Mouse (Mus musculus) liver, embryonic 11.5 days (tissue): ENCODE data around the gene Rab37. TPM values are rescaled to one million over a fixed set of nuclear protein-coding genes. Genes with fewer than 3 reads are reported as not detected.

Source experiments
- ATAC-seq: fragments of 200-750 bp; cut with Nextera tagmentation; replicated peaks from 2 replicates; pipeline ENCODE4 v1.8.0; 2017; ENCODE audit warnings: moderate number of reproducible peaks, mild to moderate bottlenecking, moderate TSS enrichment, moderate library complexity; ENCODE audit not compliant: low FRiP score
- DNase-seq: peaks from one replicate; pipeline ENCODE4 v3.0.0-alpha.2; 2017; ENCODE audit warnings: low spot score
- H3K27ac ChIP-seq: fragments of 300-500 bp; sonication (generic); 2 replicates; pipeline ENCODE4 v1.5.1; 2014; ENCODE audit warnings: mild to moderate bottlenecking, low read depth, low read length, control low read depth
- H3K27me3 ChIP-seq: fragments of 300-500 bp; sonication (generic); replicated peaks from 2 replicates; pipeline ENCODE4 v1.6.1; 2014; ENCODE audit warnings: low read length, mixed read lengths; ENCODE audit not compliant: control insufficient read depth, insufficient read depth
- H3K36me3 ChIP-seq: fragments of 300-500 bp; sonication (generic); 2 replicates; pipeline ENCODE4 v1.6.1; 2014; ENCODE audit warnings: mild to moderate bottlenecking, low read length, moderate library complexity, mixed read lengths; ENCODE audit not compliant: control insufficient read depth, insufficient read depth
- H3K4me1 ChIP-seq: fragments of 300-500 bp; sonication (generic); replicated peaks from 2 replicates; pipeline ENCODE4 v1.6.1; 2014; ENCODE audit warnings: low read length, mixed read lengths; ENCODE audit not compliant: control insufficient read depth, insufficient read depth
- H3K4me2 ChIP-seq: fragments of 300-500 bp; sonication (generic); 2 replicates; pipeline ENCODE4 v1.6.1; 2014; ENCODE audit warnings: mild to moderate bottlenecking, control low read depth, moderate library complexity
- H3K4me3 ChIP-seq: fragments of 300-500 bp; sonication (generic); 2 replicates; pipeline ENCODE4 v1.5.1; 2014; ENCODE audit warnings: low read depth, low read length, control low read depth
- H3K9ac ChIP-seq: fragments of 300-500 bp; sonication (generic); 2 replicates; pipeline ENCODE4 v1.6.1; 2014; ENCODE audit warnings: low read depth, low read length, control low read depth
- H3K9me3 ChIP-seq: fragments of 300-500 bp; sonication (generic); 2 replicates; pipeline ENCODE4 v1.6.1; 2016; ENCODE audit warnings: low read length, inconsistent platforms, mixed read lengths; ENCODE audit not compliant: control insufficient read depth
- WGBS: fragments of 180-500 bp; shearing (Covaris S2); extraction: QIAGEN DNeasy Blood & Tissue Kit; methylation state at CpG from one replicate; pipeline ENCODE4 v1.1.7; 2014; 5-methylcytosine and 5-hydroxymethylcytosine counted together
- polyA plus RNA-seq: library from polyadenylated mRNA; unstranded; fragments of >200 nt; fragmentation: Nextera tagmentation; extraction: Ambion mirVana; gene quantifications from 2 replicates; pipeline ENCODE4 v1.2.1, GENCODE M21; 2014

The Rab37 gene
- polyA plus RNA-seq, 1 experiment from 2014 or later, result 6.3 TPM

GRCm38 (mm10) chr11:115106638-115107037 is 15.4 kb downstream of the Rab37 start:
- no peak overlapping the region for H3K4me2 ChIP-seq
- H3K9ac ChIP-seq, result no peak overlapping the region
- 74% methylated on average over 2 of the region's 2 CpGs for WGBS
- DNase-seq (no peak), ATAC-seq (no peak)
- no peaks in the 10 kb centered on the region for H3K9me3 ChIP-seq
- no peaks in the 10 kb centered on the region for H3K4me1 ChIP-seq
- H3K27me3 ChIP-seq, result no peaks in the 10 kb centered on the region
- no peak overlapping the region for H3K4me3 ChIP-seq
- no peaks in the 10 kb centered on the region for H3K36me3 ChIP-seq
- no peak overlapping the region for H3K27ac ChIP-seq

GRCm38 (mm10) chr11:115107403-115107916 is 16.2 kb downstream of the Rab37 start:
- Histone ChIP-seq H3K9ac (no peak overlapping the region), H3K36me3 (no peaks in the 10 kb centered on the region), H3K4me2 (no peak overlapping the region), H3K27ac (no peak overlapping the region), H3K4me3 (no peak overlapping the region), H3K27me3 (no peaks in the 10 kb centered on the region), H3K4me1 (no peaks in the 10 kb centered on the region), H3K9me3 (no peaks in the 10 kb centered on the region)
- WGBS, result 57% methylated on average over 4 of the region's 4 CpGs
- ATAC-seq, result no peak
- DNase-seq, result no peak

- Histone ChIP-seq H3K27ac (no peak overlapping the region), H3K27me3 (no peaks in the 10 kb centered on the region), H3K4me2 (no peak overlapping the region), H3K9me3 (no peaks in the 10 kb centered on the region), H3K9ac (no peak overlapping the region), H3K4me3 (no peak overlapping the region), H3K4me1 (no peaks in the 10 kb centered on the region), H3K36me3 (no peaks in the 10 kb centered on the region)
- no peak for ATAC-seq
- WGBS, result 83% methylated on average over 8 of the region's 8 CpGs
- no peak for DNase-seq
Observed at GRCm38 (mm10) chr11:115108176-115108575, 16.9 kb downstream of the Rab37 start.

- H3K4me2 ChIP-seq, result no peak overlapping the region
- ATAC-seq (no peak), DNase-seq (no peak)
- no peak overlapping the region for H3K4me3 ChIP-seq
- H3K9me3 ChIP-seq, result no peaks in the 10 kb centered on the region
- 60% methylated on average over 5 of the region's 5 CpGs for WGBS
- H3K9ac ChIP-seq, result no peak overlapping the region
- no peaks in the 10 kb centered on the region for H3K36me3 ChIP-seq
- no peaks in the 10 kb centered on the region for H3K27me3 ChIP-seq
- H3K27ac ChIP-seq, result no peak overlapping the region
- H3K4me1 ChIP-seq, result no peaks in the 10 kb centered on the region
Observed at GRCm38 (mm10) chr11:115110271-115110670, 19.0 kb downstream of the Rab37 start.

GRCm38 (mm10) chr11:115112196-115112595 is 21.0 kb downstream of the Rab37 start:
- Histone ChIP-seq H3K27ac (no peak overlapping the region), H3K9me3 (no peaks in the 10 kb centered on the region), H3K36me3 (no peaks in the 10 kb centered on the region), H3K27me3 (no peaks in the 10 kb centered on the region), H3K4me3 (no peak overlapping the region), H3K4me1 (no peaks in the 10 kb centered on the region), H3K9ac (no peak overlapping the region), H3K4me2 (no peak overlapping the region)
- ATAC-seq (no peak), DNase-seq (no peak)
- 38% methylated on average over 3 of the region's 3 CpGs for WGBS

GRCm38 (mm10) chr11:115119409-115119808 is 28.2 kb downstream of the Rab37 start:
- no peak overlapping the region for H3K4me2 ChIP-seq
- ATAC-seq, result no peak
- no peaks in the 10 kb centered on the region for H3K4me1 ChIP-seq
- no peak for DNase-seq
- H3K36me3 ChIP-seq, result no peaks in the 10 kb centered on the region
- no peaks in the 10 kb centered on the region for H3K9me3 ChIP-seq
- WGBS, result 59% methylated on average over 9 of the region's 9 CpGs
- no peak overlapping the region for H3K4me3 ChIP-seq
- H3K9ac ChIP-seq, result no peak overlapping the region
- no peak overlapping the region for H3K27ac ChIP-seq
- H3K27me3 ChIP-seq, result no peaks in the 10 kb centered on the region

GRCm38 (mm10) chr11:115128483-115128882 is 37.3 kb downstream of the Rab37 start:
- H3K4me2 ChIP-seq, result no peak overlapping the region
- H3K4me3 ChIP-seq, result no peak overlapping the region
- H3K27ac ChIP-seq, result no peak overlapping the region
- no peaks in the 10 kb centered on the region for H3K9me3 ChIP-seq
- no peaks in the 10 kb centered on the region for H3K27me3 ChIP-seq
- H3K36me3 ChIP-seq, result no peaks in the 10 kb centered on the region
- DNase-seq (no peak), ATAC-seq (no peak)
- WGBS, result 49% methylated on average over 4 of the region's 4 CpGs
- H3K4me1 ChIP-seq, result no peaks in the 10 kb centered on the region
- H3K9ac ChIP-seq, result no peak overlapping the region

GRCm38 (mm10) chr11:115129508-115130126 is 38.4 kb downstream of the Rab37 start:
- no peaks in the 10 kb centered on the region for H3K4me1 ChIP-seq
- H3K9ac ChIP-seq, result no peak overlapping the region
- 77% methylated on average over 13 of the region's 13 CpGs for WGBS
- ATAC-seq (no peak), DNase-seq (no peak)
- H3K27me3 ChIP-seq, result no peaks in the 10 kb centered on the region
- no peaks in the 10 kb centered on the region for H3K36me3 ChIP-seq
- H3K4me2 ChIP-seq, result no peak overlapping the region
- no peak overlapping the region for H3K4me3 ChIP-seq
- no peak overlapping the region for H3K27ac ChIP-seq
- H3K9me3 ChIP-seq, result no peaks in the 10 kb centered on the region

GRCm38 (mm10) chr11:115131768-115132381 is 40.6 kb downstream of the Rab37 start:
- no peaks in the 10 kb centered on the region for H3K4me1 ChIP-seq
- no peak overlapping the region for H3K9ac ChIP-seq
- no peak overlapping the region for H3K27ac ChIP-seq
- no peak overlapping the region for H3K4me2 ChIP-seq
- no peaks in the 10 kb centered on the region for H3K27me3 ChIP-seq
- no peaks in the 10 kb centered on the region for H3K9me3 ChIP-seq
- no peak overlapping the region for H3K4me3 ChIP-seq
- 80% methylated on average over 8 of the region's 8 CpGs for WGBS
- DNase-seq (no peak), ATAC-seq (no peak)
- no peaks in the 10 kb centered on the region for H3K36me3 ChIP-seq
